Mouse (Mus musculus): ENCODE measurements around the gene Lrrc1.

DNA sequence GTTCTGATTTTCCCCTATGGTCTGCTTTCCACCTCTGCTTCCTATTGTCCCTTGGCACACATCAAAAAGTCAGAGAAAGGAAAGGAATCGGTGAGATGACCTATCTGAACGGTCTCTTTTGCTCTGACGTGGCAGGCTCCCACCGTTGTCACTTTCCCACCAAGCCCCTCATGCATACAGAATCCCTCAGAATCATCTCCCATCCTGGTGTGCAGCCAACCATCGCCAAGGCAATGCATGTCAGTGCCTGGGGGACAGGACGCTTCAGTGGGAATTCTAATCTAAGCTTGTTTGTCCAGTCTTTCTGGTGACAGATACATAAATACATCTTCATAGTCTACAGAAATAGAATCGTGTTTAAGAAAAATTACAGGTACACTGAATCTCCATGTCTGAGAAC is 64.7 kb downstream of the Lrrc1 start:
- no peak for TF ChIP-seq MEF2A (IDR thresholded peaks at IDR 0.05; ENCODE audit: extremely low read depth, insufficient replicate concordance, low read depth, low read length, poor library complexity, severe bottlenecking)
- TF ChIP-seq GATA1 (IDR thresholded peaks at IDR 0.05; ENCODE audit: low read depth, low read length): no peak
- TF ChIP-seq RCOR1 (IDR thresholded peaks at IDR 0.05; ENCODE audit: low read depth, low read length): no peak
- no peak for TF ChIP-seq CTCF (IDR thresholded peaks at IDR 0.05 in 2 of 3, conservative IDR thresholded peaks at IDR 0.05 in 1 of 3; ENCODE audit: control insufficient read depth in 1 of 3, insufficient read depth in 1 of 3, low read depth in 2 of 3, low read length in 3 of 3, poor library complexity in 1 of 3, severe bottlenecking in 1 of 3)
- TF ChIP-seq POLR2A (IDR thresholded peaks at IDR 0.05; ENCODE audit: control insufficient read depth in 1 of 2, insufficient read depth in 1 of 2, low read depth in 1 of 2, low read length in 2 of 2, poor library complexity in 1 of 2): no peak
- no peak for TF ChIP-seq ZC3H11A (IDR thresholded peaks at IDR 0.05; ENCODE audit: low read depth, low read length)
- no peak for TF ChIP-seq EP300 (IDR thresholded peaks at IDR 0.05; ENCODE audit: low read depth in 1 of 2, low read length in 2 of 2)
- TF ChIP-seq KAT2A (conservative IDR thresholded peaks at IDR 0.05; ENCODE audit: low read depth, low read length): no peak
- no peak for TF ChIP-seq POLR2AphosphoS5 (IDR thresholded peaks at IDR 0.05; ENCODE audit: borderline replicate concordance, low read depth, low read length)
- no peak for TF ChIP-seq SMC3 (IDR thresholded peaks at IDR 0.05; ENCODE audit: low read depth, low read length)
- no peak for TF ChIP-seq USF1 (IDR thresholded peaks at IDR 0.05; ENCODE audit: low read depth, low read length)
- TF ChIP-seq ELF1 (IDR thresholded peaks at IDR 0.05; ENCODE audit: low read depth, low read length): no peak

Data from MEL (cell line).